13 mouse cellular contexts compared by ENCODE assay signal in genomic region chr2:16452080-16452479, GRCm38 (mm10).
A peak's percentile ranks its signal among the peaks of the same experiment; 100 is the strongest.
DNase-seq lines count a peak whose midpoint lies in the region; ATAC-seq and TF ChIP-seq lines count a peak whose summit lies in the region.
"Had no signal": no experiment of that assay in that cellular context is flagged by ENCODE, and none has a peak within 500 bp of the region (broad histone marks: within the 10 kb centered on the region; RNA-seq: fewer than 3 reads in every experiment).

No protein-coding gene starts in this region.

- TF ChIP-seq CTCF in kidney, postnatal 0 days (IDR thresholded peaks at IDR 0.05; ENCODE audit: low read depth): peak; percentile 60
- TF ChIP-seq CTCF in ES-Bruce4 (IDR thresholded peaks at IDR 0.05; ENCODE audit: low read depth, low read length): peak; percentile 43

- H3K27me3 ChIP-seq in kidney, postnatal 0 days (ENCODE audit: insufficient read depth, low read length): no peaks in the 10 kb centered on the region
- no peaks in the 10 kb centered on the region for H3K27me3 ChIP-seq in ES-Bruce4 (ENCODE audit: control insufficient read depth, insufficient read depth, low read length, poor library complexity, severe bottlenecking)
- H3K27me3 ChIP-seq: neural tube, embryonic 13.5 days had no signal

- DNase-seq in kidney, postnatal 0 days (ENCODE audit: low spot score): no peak
- no peak for DNase-seq in kidney, adult 9 months
- peak; percentile 16 for DNase-seq in A20 (ENCODE audit: low read depth, low spot score)
- peak; percentile 40 for DNase-seq in induced T-regulatory cell, adult 2 months (ENCODE audit: low read depth)
- no peak for DNase-seq in urinary bladder, postnatal 4 days (ENCODE audit: low spot score in 2 of 2)
- no peak for DNase-seq in right cerebral cortex, postnatal 14 days
- DNase-seq in adrenal gland, postnatal 36 days: no peak
- DNase-seq: cerebellum, postnatal 36 days had no signal

- no peak overlapping the region for H3K4me2 ChIP-seq in kidney, postnatal 0 days (ENCODE audit: low read length)
- H3K4me2 ChIP-seq: heart, embryonic 11.5 days; neural tube, embryonic 13.5 days had no signal

- H3K27ac ChIP-seq in kidney, postnatal 0 days: 0 out of 2 replicates have a peak overlapping the region, but pooled peaks have one; percentile 77
- H3K27ac ChIP-seq in ES-Bruce4 (ENCODE audit: insufficient read depth, low read length): no peak overlapping the region

- H3K4me1 ChIP-seq in kidney, postnatal 0 days (replicated peaks; ENCODE audit: insufficient read depth, low read length): no peaks in the 10 kb centered on the region; the same call in none of the 2 replicates
- no peaks in the 10 kb centered on the region for H3K4me1 ChIP-seq in ES-Bruce4 (ENCODE audit: control insufficient read depth, insufficient read depth, low read length)

- WGBS in kidney, postnatal 0 days: 98% methylated on average over 3 of the region's 3 CpGs

- no peak overlapping the region for H3K4me3 ChIP-seq in kidney, postnatal 0 days (replicated peaks; ENCODE audit: low read depth, low read length)
- H3K4me3 ChIP-seq in ES-Bruce4 (ENCODE audit: low read depth, low read length): no peak overlapping the region
- H3K4me3 ChIP-seq: forebrain, embryonic 10.5 days; neural tube, embryonic 13.5 days had no signal

- ATAC-seq in kidney, postnatal 0 days (replicated peaks; ENCODE audit: low FRiP score, low read depth): no peak
- ATAC-seq: inflammation-experienced regulatory T-cells, adult 6 months had no signal

- H3K9me3 ChIP-seq in kidney, postnatal 0 days (replicated peaks; ENCODE audit: low read length): no peaks in the 10 kb centered on the region
- H3K9me3 ChIP-seq in ES-Bruce4 (replicated peaks; ENCODE audit: control insufficient read depth, insufficient read depth, low read length, poor library complexity, severe bottlenecking): no peaks in the 10 kb centered on the region

- no peak for TF ChIP-seq POLR2A in ES-Bruce4 (IDR thresholded peaks at IDR 0.05; ENCODE audit: insufficient read depth, low read length)

- no peak overlapping the region for H3K9ac ChIP-seq in kidney, postnatal 0 days (ENCODE audit: low read depth, low read length)
- no peak overlapping the region for H3K9ac ChIP-seq in ES-Bruce4 (ENCODE audit: low read depth, poor library complexity, severe bottlenecking)
- H3K9ac ChIP-seq: neural tube, embryonic 13.5 days had no signal

- TF ChIP-seq EP300 in ES-Bruce4 (IDR thresholded peaks at IDR 0.05; ENCODE audit: insufficient read depth, low read depth, low read length): no peak

- no peaks in the 10 kb centered on the region for H3K36me3 ChIP-seq in kidney, postnatal 0 days (ENCODE audit: insufficient read depth, low read length)
- no peaks in the 10 kb centered on the region for H3K36me3 ChIP-seq in ES-Bruce4 (ENCODE audit: control insufficient read depth, insufficient read depth, low read length, poor library complexity, severe bottlenecking)
- H3K36me3 ChIP-seq: forebrain, embryonic 10.5 days; neural tube, embryonic 13.5 days had no signal

Comparison
In these comparisons a context has a peak if more than half of its experiments do, and no peak if none do; other contexts are left out.
1. DNase-seq: peak in A20 (single experiment) and induced T-regulatory cell, adult 2 months (single experiment); none in kidney, postnatal 0 days (single experiment), kidney, adult 9 months (single experiment), urinary bladder, postnatal 4 days (0 of 2), right cerebral cortex, postnatal 14 days (single experiment) and adrenal gland, postnatal 36 days (0 of 2).